In genomic region chr3:103960622-103961021, GRCm38 (mm10) we compare ENCODE assay signal across 17 mouse cellular contexts.
"Had no signal": no experiment of that assay in that cellular context is flagged by ENCODE, and none has a peak within 500 bp of the region (broad histone marks: within the 10 kb centered on the region; RNA-seq: fewer than 3 reads in every experiment).

No protein-coding gene starts in this region.

- H3K36me3 ChIP-seq: stomach, embryonic 15.5 days had no signal

- H3K4me1 ChIP-seq: neural tube, embryonic 12.5 days; neural tube, embryonic 13.5 days; neural tube, embryonic 15.5 days; stomach, embryonic 15.5 days had no signal

- H3K9ac ChIP-seq: neural tube, embryonic 12.5 days; neural tube, embryonic 13.5 days; neural tube, embryonic 15.5 days; stomach, embryonic 15.5 days had no signal

- DNase-seq: retina, postnatal 1 day; right cerebral cortex, adult 18-20 months; right cerebral cortex, postnatal 14 days; right cerebral cortex, postnatal 25 days; right cerebral cortex, postnatal 4 days; spleen, adult 18-20 months; thymus, adult 18-20 months; thymus, adult 2 months; thymus, postnatal 14 days; thymus, postnatal 25 days; thymus, postnatal 36 days; thymus, postnatal 4 days had no signal

- H3K27ac ChIP-seq: neural tube, embryonic 12.5 days; neural tube, embryonic 13.5 days; neural tube, embryonic 15.5 days; stomach, embryonic 15.5 days; stomach, postnatal 0 days had no signal

- H3K4me3 ChIP-seq: neural tube, embryonic 12.5 days; neural tube, embryonic 13.5 days; neural tube, embryonic 15.5 days; stomach, embryonic 15.5 days had no signal

- H3K27me3 ChIP-seq: neural tube, embryonic 12.5 days; neural tube, embryonic 13.5 days; neural tube, embryonic 15.5 days; stomach, embryonic 15.5 days had no signal

- H3K4me2 ChIP-seq: neural tube, embryonic 12.5 days; neural tube, embryonic 13.5 days; neural tube, embryonic 15.5 days; stomach, embryonic 15.5 days had no signal

- H3K9me3 ChIP-seq: neural tube, embryonic 12.5 days; neural tube, embryonic 13.5 days; neural tube, embryonic 15.5 days; stomach, embryonic 15.5 days had no signal
